Mouse (Mus musculus) frontal cortex, adult (tissue): ENCODE measurements around the gene Tpra1.

Source experiments
- ATAC-seq: cut with Nextera tagmentation; 2 replicates; pipeline ENCODE4 v1.9.2; 2017; ENCODE audit warnings: mild to moderate bottlenecking, moderate library complexity, mixed read lengths; ENCODE audit not compliant: low TSS enrichment

The Tpra1 gene

GRCm38 (mm10) chr6:88926870-88927269 lies 24.8 kb downstream of the Tpra1 start:
- peak; percentile 58 for ATAC-seq

DNA sequence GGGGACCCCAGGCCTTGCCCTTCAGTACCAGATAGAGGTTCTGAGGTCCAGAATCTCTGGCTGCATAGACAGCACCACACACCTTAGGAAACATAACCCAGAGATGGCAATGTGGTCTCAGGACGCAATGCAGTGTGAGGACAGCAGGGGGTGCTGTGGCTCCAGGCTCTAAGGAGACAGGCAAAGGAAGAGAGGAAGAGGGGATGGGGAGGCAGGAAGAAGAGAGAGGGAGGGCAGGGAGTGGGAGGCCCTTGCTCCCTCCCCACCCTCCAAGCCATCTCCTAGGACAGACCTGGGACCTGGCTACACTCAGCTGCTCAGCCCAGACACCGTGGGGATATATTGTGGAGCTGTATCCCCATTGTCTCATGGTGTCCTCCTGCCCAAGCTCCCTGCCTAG lies 25.5 kb downstream of the Tpra1 start:
- peak; percentile 77 for ATAC-seq

DNA sequence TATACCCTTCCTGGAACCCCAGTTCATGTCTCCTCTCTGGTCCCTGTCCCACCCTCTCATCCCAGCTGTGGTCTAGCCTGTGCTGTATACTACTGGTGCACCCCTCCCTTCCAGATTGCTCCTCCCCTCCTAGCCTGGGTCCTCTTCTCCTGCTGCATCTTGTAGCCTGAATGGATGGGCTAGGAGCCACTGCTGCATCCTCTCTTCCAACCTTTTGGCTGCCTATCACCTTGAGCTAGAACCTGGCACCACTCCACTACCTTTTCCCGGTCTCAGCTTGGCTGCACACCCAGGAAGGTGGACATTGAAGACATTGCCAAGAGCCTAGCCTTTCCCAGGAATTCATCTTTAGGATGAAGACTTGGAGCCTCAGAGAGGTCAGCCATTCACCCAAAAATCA lies 26.0 kb downstream of the Tpra1 start:
- ATAC-seq: no peak

GRCm38 (mm10) chr6:88928576-88928975 lies 26.5 kb downstream of the Tpra1 start:
- no peak for ATAC-seq

GRCm38 (mm10) chr6:88929451-88929850 lies 27.4 kb downstream of the Tpra1 start:
- ATAC-seq: no peak

- no peak for ATAC-seq
These were observed 28.0 kb downstream of the Tpra1 start for GRCm38 (mm10) chr6:88930049-88930448.

GRCm38 (mm10) chr6:88931449-88931848 lies 29.4 kb downstream of the Tpra1 start:
- no peak for ATAC-seq

- no peak for ATAC-seq
These were observed 32.1 kb downstream of the Tpra1 start for GRCm38 (mm10) chr6:88934132-88934531.

- peak; percentile 44 for ATAC-seq
These were observed 32.8 kb downstream of the Tpra1 start for GRCm38 (mm10) chr6:88934816-88935215.

GRCm38 (mm10) chr6:88935735-88936276 lies 33.8 kb downstream of the Tpra1 start:
- ATAC-seq: no peak

DNA sequence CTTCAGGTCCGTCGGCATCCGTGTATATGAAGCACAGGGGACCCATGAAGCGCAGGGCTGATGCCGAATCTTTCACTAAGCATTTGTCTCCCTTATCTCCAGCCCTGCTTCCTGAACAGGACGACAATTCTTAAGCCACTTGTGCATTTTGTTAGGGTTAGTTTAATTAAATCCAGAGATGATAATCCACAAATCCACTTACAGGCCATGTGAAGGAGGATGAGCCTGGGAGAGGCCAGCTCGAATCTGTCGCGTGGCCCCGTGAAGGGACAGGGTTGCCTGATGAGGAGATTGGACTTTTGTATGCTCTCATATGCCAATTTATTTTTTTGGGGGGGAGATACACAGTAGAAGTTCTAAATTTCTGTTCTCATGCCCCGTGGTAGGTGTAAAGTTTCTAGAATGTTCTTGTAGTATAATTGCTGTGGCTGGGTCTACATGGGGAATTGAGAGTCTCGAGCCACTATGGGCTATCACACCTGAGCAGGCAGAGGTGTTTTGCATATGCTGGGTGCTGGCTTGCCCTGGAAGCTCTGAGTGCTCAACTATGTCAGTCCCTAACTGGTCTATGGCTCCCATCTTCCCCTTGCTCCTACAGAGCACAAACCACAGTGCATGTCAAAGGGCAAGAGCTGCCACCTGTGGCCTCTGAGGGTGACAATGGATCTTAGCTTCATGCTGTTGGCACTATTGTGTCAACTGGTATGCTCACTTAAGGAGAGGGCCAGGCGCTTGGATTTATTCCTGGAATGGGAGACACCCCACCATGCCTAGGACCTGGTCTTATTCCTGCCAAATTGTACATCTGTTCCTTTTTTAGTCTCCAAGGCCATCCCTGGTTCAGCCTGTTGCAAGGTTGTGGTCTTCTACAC lies 34.5 kb downstream of the Tpra1 start:
- no peak for ATAC-seq

DNA sequence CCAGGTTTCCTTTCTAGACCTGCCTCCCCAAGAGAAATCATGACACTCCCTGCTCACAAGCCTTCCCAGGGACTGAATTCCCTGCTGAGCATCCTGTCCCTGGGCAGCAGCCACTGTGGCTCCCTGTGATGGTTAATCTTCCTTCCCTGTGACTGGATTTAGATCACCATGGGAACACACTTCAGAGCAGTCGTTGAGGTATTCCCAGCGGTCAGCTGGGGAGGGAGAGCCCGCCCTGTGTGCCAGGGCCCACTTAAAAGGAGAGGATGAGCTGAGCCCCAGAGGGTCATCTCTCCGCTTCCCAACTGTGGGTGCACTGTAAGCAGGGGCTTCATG lies 35.1 kb downstream of the Tpra1 start:
- ATAC-seq: peak; percentile 22; the same call in 1 of the 2 replicates

GRCm38 (mm10) chr6:88937971-88938663 lies 36.1 kb downstream of the Tpra1 start:
- no peak for ATAC-seq

DNA sequence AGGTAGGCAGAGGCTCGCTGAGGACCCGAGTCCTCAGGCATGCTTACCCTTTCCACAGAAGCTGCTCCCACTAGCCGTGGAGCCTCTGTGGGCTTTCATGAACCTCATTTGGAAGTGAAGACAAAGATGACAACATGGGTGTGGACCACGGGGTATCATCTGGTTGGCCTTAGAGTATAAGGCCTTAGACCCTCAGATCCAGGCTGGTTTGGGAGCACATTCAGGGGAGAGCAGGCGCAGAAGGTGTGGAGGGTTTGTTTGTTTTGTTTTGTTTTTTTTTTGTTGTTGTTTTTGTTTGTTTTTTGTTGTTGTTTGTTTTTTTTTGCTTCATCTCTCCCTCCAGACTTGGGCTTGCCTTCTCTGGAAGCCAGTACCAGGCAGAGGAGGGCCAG lies 36.6 kb downstream of the Tpra1 start:
- ATAC-seq: no peak

- ATAC-seq: peak; percentile 82
These were observed 37.4 kb downstream of the Tpra1 start for GRCm38 (mm10) chr6:88939281-88940089.

GRCm38 (mm10) chr6:88940090-88940916 lies 38.3 kb downstream of the Tpra1 start:
- no peak for ATAC-seq

DNA sequence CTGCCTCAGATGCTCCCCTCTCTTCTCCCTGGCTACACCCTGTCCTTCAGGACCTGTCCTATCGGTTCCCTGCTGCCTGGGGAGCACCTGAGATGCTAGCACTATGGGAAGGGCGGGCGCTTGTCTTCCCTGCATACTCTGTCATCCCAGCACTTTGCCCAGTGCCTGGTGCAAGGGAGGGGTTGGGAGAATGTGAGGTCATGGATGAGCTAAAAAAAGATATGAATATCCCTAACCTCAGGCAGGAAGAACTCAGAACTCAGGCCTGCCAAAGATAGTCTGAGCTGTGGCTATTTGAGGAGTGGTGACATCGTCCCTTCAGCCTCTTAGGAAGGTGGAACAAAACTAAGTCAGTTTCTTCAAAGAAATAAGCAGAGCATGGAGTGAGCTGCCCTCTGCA lies 39.6 kb downstream of the Tpra1 start:
- ATAC-seq: peak; percentile 7; the same call in 1 of the 2 replicates

GRCm38 (mm10) chr6:88942595-88942994 lies 40.5 kb downstream of the Tpra1 start:
- no peak for ATAC-seq

DNA sequence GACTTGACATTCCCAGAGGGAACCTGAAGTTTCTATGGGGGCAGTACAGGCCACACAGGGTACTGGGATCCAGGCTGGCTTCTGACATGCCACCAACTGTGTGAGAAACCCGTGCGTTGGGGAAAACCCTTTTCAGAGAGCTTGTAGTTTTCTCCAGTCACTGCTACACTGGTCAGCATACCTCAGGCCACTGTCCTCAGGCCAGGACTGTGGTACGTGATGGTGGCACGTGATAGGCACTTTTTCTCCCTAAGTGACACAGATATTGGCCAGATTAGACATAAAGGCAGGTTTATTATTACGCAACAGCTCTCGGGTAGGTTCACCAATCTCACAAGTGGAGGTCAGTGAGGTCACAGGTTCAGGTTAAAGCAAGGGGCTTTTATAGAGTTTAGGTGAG lies 41.6 kb downstream of the Tpra1 start:
- no peak for ATAC-seq

DNA sequence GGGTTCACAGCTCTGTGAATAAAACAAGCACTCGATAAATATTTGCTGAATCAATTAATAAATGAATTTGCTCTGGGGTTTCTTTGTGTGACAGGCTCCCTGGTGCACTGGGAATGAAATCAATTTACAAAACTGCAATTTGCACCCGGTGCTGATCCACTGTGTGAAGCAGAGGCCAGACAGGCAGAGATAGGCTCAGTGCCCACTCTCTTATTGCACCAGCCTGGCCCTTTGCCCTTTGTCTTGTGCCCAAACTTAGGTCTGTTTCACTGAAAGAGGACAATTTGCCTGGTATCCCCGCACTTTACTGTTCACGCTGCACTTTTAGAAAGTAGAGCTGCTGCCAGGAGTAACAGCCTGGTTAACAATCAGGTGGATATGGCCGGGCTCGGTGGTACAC lies 44.4 kb downstream of the Tpra1 start:
- ATAC-seq: no peak

- no peak for ATAC-seq
These were observed 45.7 kb downstream of the Tpra1 start for GRCm38 (mm10) chr6:88947771-88948170.
